Mouse (Mus musculus) E14TG2a.4 (cell line): ENCODE measurements at regions not wholly inside any gene's neighbourhood (a gene's known extent, or its start where the extent isn't known, plus 50 kb on each side); places are given as distances from the start of the nearest gene placed in this dataset.

Experiments
- H3K27me3 ChIP-seq: 2 replicates; pipeline ENCODE4 v1.6.1; 2014; ENCODE audit warnings: low read length, control low read depth; ENCODE audit not compliant: insufficient read depth
- H3K36me3 ChIP-seq: 2 replicates; pipeline ENCODE4 v1.6.1; 2014; ENCODE audit warnings: low read length, control low read depth; ENCODE audit not compliant: insufficient read depth
- H3K4me1 ChIP-seq: replicated peaks from 2 replicates; pipeline ENCODE4 v1.6.1; 2014; ENCODE audit warnings: low read depth, low read length, control low read depth
- H3K4me3 ChIP-seq: replicated peaks from 2 replicates; pipeline ENCODE4 v1.5.1; 2014; ENCODE audit warnings: mild to moderate bottlenecking, low read length
- H3K9me3 ChIP-seq: 2 replicates; pipeline ENCODE4 v1.6.1; 2014; ENCODE audit warnings: low read length, control low read depth
- CTCF ChIP-seq: conservative IDR thresholded peaks from 2 replicates; pipeline ENCODE4 v1.5.1; 2014; ENCODE audit warnings: low read length
- NANOG ChIP-seq: IDR thresholded peaks from 2 replicates; pipeline ENCODE4 v1.6.1; 2014; ENCODE audit warnings: borderline replicate concordance, low read length, mixed read lengths
- POU5F1 ChIP-seq: IDR thresholded peaks from 2 replicates; pipeline ENCODE4 v1.6.1; 2014; ENCODE audit warnings: low read length, borderline replicate concordance

DNA sequence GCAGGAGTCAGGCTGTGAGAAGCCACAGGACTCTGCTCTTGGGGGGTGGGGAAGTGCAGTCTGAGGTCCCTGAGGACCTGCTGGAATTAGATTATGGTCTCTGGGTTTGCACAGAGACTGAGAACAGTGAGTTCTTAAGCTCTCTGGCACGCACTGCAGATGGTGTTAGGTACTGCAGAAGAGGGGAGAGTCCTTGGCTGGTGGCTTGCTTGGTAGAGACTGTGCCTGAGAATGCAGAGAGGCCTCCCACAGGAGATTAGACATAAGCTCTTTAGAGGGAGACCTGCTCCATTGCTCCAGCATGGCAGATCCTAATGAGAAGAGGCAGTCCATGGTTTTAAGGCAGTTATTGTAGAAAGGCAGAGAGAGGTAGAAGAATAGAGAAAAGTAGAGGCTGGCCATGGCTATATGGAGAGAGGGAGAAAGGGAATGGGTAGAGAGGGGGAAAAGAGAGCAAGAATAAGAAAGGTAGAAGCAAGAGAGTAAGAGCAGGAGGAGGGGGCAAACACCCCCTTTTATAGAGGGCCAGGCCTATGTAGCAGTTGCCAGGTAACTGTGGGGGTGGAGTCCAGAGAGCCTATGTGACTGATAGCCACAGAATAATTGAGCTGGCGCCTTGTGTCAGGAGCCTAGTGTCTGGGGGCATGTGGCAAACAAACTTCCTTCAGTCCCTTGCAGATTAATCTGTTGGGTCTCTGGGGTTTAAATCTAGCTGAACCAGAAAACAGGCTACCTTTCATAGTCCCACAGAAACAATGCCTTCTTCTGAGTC lies 591.3 kb upstream of the Arrdc3 start:
- Histone ChIP-seq H3K27me3 (no peaks in the 10 kb centered on the region), H3K4me1 (no peaks in the 10 kb centered on the region), H3K4me3 (no peak overlapping the region), H3K36me3 (no peaks in the 10 kb centered on the region), H3K9me3 (no peaks in the 10 kb centered on the region)
- TF ChIP-seq POU5F1 = no peak
- no peak for TF ChIP-seq NANOG
- no peak for TF ChIP-seq CTCF

DNA sequence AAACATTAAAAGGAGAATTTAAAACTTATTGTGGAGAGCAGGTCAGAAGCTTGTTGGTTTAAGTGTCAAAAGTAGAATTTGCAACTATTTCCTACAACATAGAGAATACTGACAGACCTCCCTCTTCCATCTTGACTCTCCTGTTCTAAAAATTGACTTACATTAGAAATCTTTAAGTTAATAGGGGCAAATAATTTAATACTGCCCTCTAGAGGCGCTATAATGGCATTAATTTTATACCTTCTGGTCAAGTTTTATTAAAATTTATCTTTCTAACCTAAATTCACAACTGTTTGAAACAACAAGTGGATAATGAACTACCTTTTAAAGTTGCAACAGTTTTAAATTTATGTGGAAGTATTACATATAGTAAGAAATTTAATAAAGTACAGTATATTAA lies 587.5 kb upstream of the Arrdc3 start:
- H3K4me3 ChIP-seq = no peak overlapping the region
- no peaks in the 10 kb centered on the region for H3K9me3 ChIP-seq
- no peaks in the 10 kb centered on the region for H3K27me3 ChIP-seq
- TF ChIP-seq CTCF (peak; percentile 44), NANOG (no peak)
- no peaks in the 10 kb centered on the region for H3K4me1 ChIP-seq
- H3K36me3 ChIP-seq = no peaks in the 10 kb centered on the region

- no peaks in the 10 kb centered on the region for H3K4me1 ChIP-seq
Observed at GRCm38 (mm10) chr13:80334073-80334704, 549.0 kb upstream of the Arrdc3 start.

DNA sequence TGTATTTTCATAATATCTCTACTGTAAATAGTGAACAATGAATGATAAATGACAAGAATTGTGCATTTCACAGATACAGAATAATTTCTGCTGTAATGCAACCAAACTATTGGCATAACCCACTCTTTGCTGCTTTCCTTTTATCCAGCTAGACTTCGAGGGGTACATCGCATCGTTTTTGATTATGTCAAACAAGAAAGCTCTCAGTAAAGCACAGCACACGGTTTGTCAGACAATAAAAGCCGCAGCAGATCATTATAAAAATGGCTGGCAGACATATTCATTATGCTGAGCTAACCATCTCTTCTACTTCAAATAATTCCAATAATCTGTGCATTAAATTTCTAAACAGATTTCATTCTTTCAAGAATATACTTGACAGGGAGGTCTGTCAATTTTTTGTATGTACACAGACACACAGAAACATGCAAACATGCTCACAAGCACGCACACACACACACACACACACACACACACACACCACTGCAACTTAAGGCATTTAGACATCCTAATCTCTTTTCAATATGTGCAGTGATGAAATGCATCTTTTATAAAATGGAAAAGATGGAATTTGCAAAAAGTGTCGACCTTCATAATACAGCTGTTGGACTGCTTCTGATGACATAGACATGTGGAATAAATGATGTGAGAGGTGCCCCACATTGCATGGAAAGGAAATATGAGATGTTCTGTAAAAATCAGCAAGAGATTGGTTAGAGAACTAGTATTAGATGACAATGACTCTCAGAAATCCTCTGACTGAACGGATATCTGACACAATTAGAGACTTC lies 548.1 kb upstream of the Arrdc3 start:
- no peaks in the 10 kb centered on the region for H3K4me1 ChIP-seq
- TF ChIP-seq POU5F1 (no peak), CTCF (no peak), NANOG (no peak)
- H3K4me3 ChIP-seq = no peak overlapping the region
- no peaks in the 10 kb centered on the region for H3K9me3 ChIP-seq
- no peaks in the 10 kb centered on the region for H3K36me3 ChIP-seq
- no peaks in the 10 kb centered on the region for H3K27me3 ChIP-seq

More at GRCm38 (mm10) chr13:80334073-80334704, 549.0 kb upstream of the Arrdc3 start:
- H3K9me3 ChIP-seq = no peaks in the 10 kb centered on the region
- no peak overlapping the region for H3K4me3 ChIP-seq
- H3K27me3 ChIP-seq = no peaks in the 10 kb centered on the region
- no peak for TF ChIP-seq NANOG
- TF ChIP-seq POU5F1 = no peak
- TF ChIP-seq CTCF = no peak
- no peaks in the 10 kb centered on the region for H3K36me3 ChIP-seq

- H3K27me3 ChIP-seq = no peaks in the 10 kb centered on the region
- no peaks in the 10 kb centered on the region for H3K36me3 ChIP-seq
- H3K4me1 ChIP-seq = no peaks in the 10 kb centered on the region
- TF ChIP-seq POU5F1 = no peak
- no peak for TF ChIP-seq CTCF
- TF ChIP-seq NANOG = no peak
- H3K4me3 ChIP-seq = no peak overlapping the region
- no peaks in the 10 kb centered on the region for H3K9me3 ChIP-seq
Observed at GRCm38 (mm10) chr13:80346980-80347649, 536.1 kb upstream of the Arrdc3 start.

DNA sequence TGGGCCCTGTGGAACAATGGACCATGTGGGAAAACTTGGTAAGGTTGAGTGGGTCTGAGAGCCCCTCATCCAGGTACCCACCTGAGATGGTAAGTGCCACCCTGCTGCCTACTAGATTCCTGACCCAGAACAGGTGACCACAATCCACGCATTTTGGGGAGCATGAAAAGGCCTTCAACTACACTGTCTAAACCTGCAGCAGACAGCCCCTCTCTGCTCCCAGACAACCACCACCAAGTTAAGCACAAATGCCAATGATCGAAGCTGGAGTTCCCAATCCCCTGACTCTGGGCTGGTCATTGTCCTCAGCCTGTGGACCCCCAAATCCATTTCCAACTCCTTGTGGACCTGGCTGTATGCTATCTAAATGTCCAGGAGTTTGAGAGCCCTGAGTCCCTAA lies 517.2 kb upstream of the Arrdc3 start:
- Histone ChIP-seq H3K4me1 (no peaks in the 10 kb centered on the region), H3K9me3 (no peaks in the 10 kb centered on the region), H3K4me3 (no peak overlapping the region), H3K27me3 (no peaks in the 10 kb centered on the region), H3K36me3 (no peaks in the 10 kb centered on the region)
- TF ChIP-seq POU5F1 = no peak
- TF ChIP-seq NANOG = no peak
- TF ChIP-seq CTCF = no peak

GRCm38 (mm10) chr13:80370491-80370890 lies 512.7 kb upstream of the Arrdc3 start:
- no peak for TF ChIP-seq NANOG
- TF ChIP-seq POU5F1 = no peak
- TF ChIP-seq CTCF = no peak
- Histone ChIP-seq H3K4me3 (no peak overlapping the region), H3K9me3 (no peaks in the 10 kb centered on the region), H3K27me3 (no peaks in the 10 kb centered on the region), H3K36me3 (no peaks in the 10 kb centered on the region), H3K4me1 (no peaks in the 10 kb centered on the region)
